Mouse (Mus musculus) liver, embryonic 14.5 days (tissue): ENCODE results near the gene Vps13d. TPM values are rescaled to one million over a fixed set of nuclear protein-coding genes. Genes with fewer than 3 reads are reported as not detected.
A peak's percentile ranks its signal among the peaks of the same experiment; 100 is the strongest.

Source experiments
- ATAC-seq: fragments of 200-750 bp; cut with Nextera tagmentation; 2 replicates; pipeline ENCODE4 v1.8.0; 2017; ENCODE audit warnings: moderate number of reproducible peaks, mild to moderate bottlenecking, moderate library complexity; ENCODE audit not compliant: insufficient read depth
- DNase-seq, 3 experiments: peaks; one replicate each; pipeline ENCODE4 v3.0.0-alpha.2; 2012 to 2013; ENCODE audit warnings: low read depth in 3 of 3, low spot score in 3 of 3
- H3K27ac ChIP-seq: fragments of 300-500 bp; sonication (generic); 2 replicates; pipeline ENCODE4 v1.5.1; 2014; ENCODE audit warnings: moderate library complexity, mild to moderate bottlenecking, control low read depth, inconsistent platforms
- H3K27me3 ChIP-seq: fragments of 300-500 bp; sonication (generic); 2 replicates; pipeline ENCODE4 v1.6.1; 2014; ENCODE audit warnings: mild to moderate bottlenecking, low read length, moderate library complexity; ENCODE audit not compliant: control insufficient read depth, insufficient read depth
- H3K36me3 ChIP-seq: fragments of 300-500 bp; sonication (generic); replicated peaks from 2 replicates; pipeline ENCODE4 v1.6.1; 2014; ENCODE audit warnings: low read depth; ENCODE audit not compliant: control insufficient read depth, insufficient read depth
- H3K4me1 ChIP-seq, 2 experiments: fragments of 200-500 bp in 1 of 2; fragments of 300-500 bp in 1 of 2; sonication (generic) in 1 of 2; replicated peaks; 2 replicates each; pipeline ENCODE4 v1.6.1; 2012 to 2014; ENCODE audit warnings: antibody characterized with exemption in 1 of 2, inconsistent platforms in 1 of 2, low read length in 1 of 2; ENCODE audit not compliant: control insufficient read depth in 2 of 2, insufficient read depth in 2 of 2
- H3K4me2 ChIP-seq: fragments of 300-500 bp; sonication (generic); 2 replicates; pipeline ENCODE4 v1.6.1; 2014; ENCODE audit warnings: low read depth, mild to moderate bottlenecking, control low read depth, moderate library complexity
- H3K4me3 ChIP-seq, 2 experiments: fragments of 200-500 bp in 1 of 2; fragments of 300-500 bp in 1 of 2; sonication (generic) in 1 of 2; 2 replicates each; pipeline ENCODE4 v1.5.1; 2012 to 2014; ENCODE audit warnings: low read depth in 2 of 2, low read length in 2 of 2, mild to moderate bottlenecking in 2 of 2, control low read depth in 1 of 2, inconsistent platforms in 1 of 2, moderate library complexity in 1 of 2; ENCODE audit not compliant: insufficient read depth in 1 of 2
- H3K9ac ChIP-seq: fragments of 300-500 bp; sonication (generic); replicated peaks from 2 replicates; pipeline ENCODE4 v1.6.1; 2014; ENCODE audit warnings: mild to moderate bottlenecking, control low read depth, moderate library complexity
- H3K9me3 ChIP-seq: fragments of 300-500 bp; sonication (generic); 2 replicates; pipeline ENCODE4 v1.6.1; 2016; ENCODE audit warnings: low read length, mixed read lengths; ENCODE audit not compliant: control insufficient read depth
- CTCF ChIP-seq: IDR thresholded peaks from 2 replicates; pipeline ENCODE4 v1.5.1; 2016; ENCODE audit warnings: antibody characterized with exemption, low read depth, control low read depth
- EP300 ChIP-seq: IDR thresholded peaks from 2 replicates; pipeline ENCODE4 v1.6.1; 2016; ENCODE audit warnings: antibody characterized with exemption, low read depth
- WGBS: fragments of 180-500 bp; shearing (Covaris S2); extraction: QIAGEN DNeasy Blood & Tissue Kit; methylation state at CpG from one replicate; pipeline ENCODE4 v1.1.7; 2014; ENCODE audit not compliant: insufficient replicate concordance; 5-methylcytosine and 5-hydroxymethylcytosine counted together
- polyA plus RNA-seq, 2 experiments: library from polyadenylated mRNA; depleted of rRNA in 1 of 2; stranded (reverse) in 1 of 2; unstranded in 1 of 2; fragments of >200 nt; fragmentation: Nextera tagmentation in 1 of 2; extraction: Ambion mirVana in 1 of 2; gene quantifications; 2 replicates each; pipeline versions ENCODE4 v1.2.1 to v1.2.3; 2012 to 2014

Vps13d gene
- polyA plus RNA-seq, 2 experiments, result 5.3 to 7.1 TPM

- Histone ChIP-seq H3K36me3 (peaks cover 2% of the 10 kb centered on the region; the same call in 1 of the 2 replicates), H3K4me3 (no peak overlapping the region), H3K4me1 (peaks cover 49 to 78% of the 10 kb centered on the region in 2 experiments), H3K9me3 (no peaks in the 10 kb centered on the region), H3K4me2 (no peak overlapping the region), H3K27me3 (no peaks in the 10 kb centered on the region), H3K9ac (no peak overlapping the region), H3K27ac (peak overlapping the region; percentile 12)
- DNase-seq (no peak), ATAC-seq (no peak)
- TF ChIP-seq CTCF (no peak), EP300 (no peak)
- WGBS, result 75% methylated on average over 5 of the region's 5 CpGs
Measured at GRCm38 (mm10) chr4:145037631-145038416, 157.0 kb downstream of the Vps13d start.

DNA sequence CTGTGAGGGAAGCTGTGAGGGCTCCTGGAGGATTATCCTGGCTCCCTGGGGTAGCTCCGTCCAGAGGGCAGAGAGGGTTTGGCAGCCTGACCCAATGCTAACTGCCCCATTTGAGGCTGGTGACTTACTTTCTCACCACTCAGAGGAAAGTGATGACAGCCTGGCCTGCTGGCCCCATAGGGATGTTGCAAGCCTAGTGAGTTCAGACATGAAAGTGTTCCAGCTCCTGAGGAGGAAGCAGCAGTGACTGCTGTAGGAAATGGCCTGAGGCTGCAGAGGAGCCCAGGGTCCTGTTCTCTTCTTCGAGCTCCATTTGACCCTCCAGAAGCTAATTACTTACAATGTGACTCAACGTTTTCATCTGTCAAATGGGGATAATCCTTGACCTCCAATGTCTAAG lies 157.8 kb downstream of the Vps13d start:
- H3K9ac ChIP-seq, result no peak overlapping the region
- H3K9me3 ChIP-seq, result no peaks in the 10 kb centered on the region
- WGBS, result 51% methylated on average over 3 of the region's 3 CpGs
- no peaks in the 10 kb centered on the region for H3K27me3 ChIP-seq
- TF ChIP-seq EP300, result no peak
- TF ChIP-seq CTCF, result 0 out of 2 replicates have a peak, but pooled peaks have one; percentile 4
- H3K4me3 ChIP-seq, result no peak overlapping the region
- no peak overlapping the region for H3K27ac ChIP-seq
- H3K4me1 ChIP-seq, result peaks cover 56 to 79% of the 10 kb centered on the region in 2 experiments
- no peak for DNase-seq
- no peak overlapping the region for H3K4me2 ChIP-seq
- H3K36me3 ChIP-seq, result peaks cover 2% of the 10 kb centered on the region; the same call in 1 of the 2 replicates
- no peak for ATAC-seq

- Histone ChIP-seq H3K27ac (peak overlapping the region; percentile 91), H3K4me1 (peaks cover 52 to 71% of the 10 kb centered on the region in 2 experiments), H3K9me3 (no peaks in the 10 kb centered on the region), H3K36me3 (peaks cover 2% of the 10 kb centered on the region; the same call in 1 of the 2 replicates), H3K9ac (peak overlapping the region; percentile 39), H3K4me2 (peak overlapping the region; percentile 75), H3K4me3 (no peak overlapping the region), H3K27me3 (no peaks in the 10 kb centered on the region)
- ATAC-seq, result peak; percentile 36; the same call in 1 of the 2 replicates
- TF ChIP-seq EP300 (peak; percentile 70), CTCF (no peak)
- 15% methylated on average over 3 of the region's 3 CpGs for WGBS
- DNase-seq, result peak; percentile 44 to 60 (median 57)
Measured at GRCm38 (mm10) chr4:145035450-145035849, 159.4 kb downstream of the Vps13d start.

GRCm38 (mm10) chr4:145034506-145035243 lies 160.1 kb downstream of the Vps13d start:
- peak overlapping the region; percentile 91 for H3K27ac ChIP-seq
- peak overlapping the region; percentile 39 for H3K9ac ChIP-seq
- peaks cover 52 to 71% of the 10 kb centered on the region in 2 experiments for H3K4me1 ChIP-seq
- 13% methylated on average over 11 of the region's 11 CpGs for WGBS
- H3K4me3 ChIP-seq, result peak overlapping the region; percentile 27 to 29; a peak in 3 of 4 replicates
- DNase-seq (peak; percentile 79 to 91 (median 88)), ATAC-seq (peak; percentile 90)
- H3K9me3 ChIP-seq, result no peaks in the 10 kb centered on the region
- H3K27me3 ChIP-seq, result no peaks in the 10 kb centered on the region
- peak; percentile 97 for TF ChIP-seq EP300
- TF ChIP-seq CTCF, result no peak
- peak overlapping the region; percentile 75 for H3K4me2 ChIP-seq
- H3K36me3 ChIP-seq, result peaks cover 2% of the 10 kb centered on the region; the same call in 1 of the 2 replicates
